Mouse (Mus musculus) limb, embryonic 13.5 days (tissue): ENCODE data around the gene Trappc4. TPM values are rescaled to one million over a fixed set of nuclear protein-coding genes. Genes with fewer than 3 reads are reported as not detected.
"Not testable (repeated sequence)": the region's sequence is repeated elsewhere in the genome, so short reads cannot be mapped to it uniquely, and the experiment has no call there.

Experiments
- ATAC-seq: fragments of 200-750 bp; cut with Nextera tagmentation; 2 replicates; pipeline ENCODE4 v1.8.0; 2017; ENCODE audit warnings: low read depth, moderate number of reproducible peaks, moderate TSS enrichment; ENCODE audit not compliant: low FRiP score
- H3K27ac ChIP-seq: fragments of 300-500 bp; sonication (generic); 2 replicates; pipeline ENCODE4 v1.5.1; 2015; ENCODE audit warnings: inconsistent platforms, mild to moderate bottlenecking, moderate library complexity
- H3K27me3 ChIP-seq: fragments of 300-500 bp; sonication (generic); 2 replicates; pipeline ENCODE4 v1.6.1; 2015; ENCODE audit warnings: mild to moderate bottlenecking, inconsistent platforms
- H3K36me3 ChIP-seq: fragments of 300-500 bp; sonication (generic); 2 replicates; pipeline ENCODE4 v1.6.1; 2015; ENCODE audit warnings: inconsistent platforms, mild to moderate bottlenecking, moderate library complexity
- H3K4me1 ChIP-seq: fragments of 300-500 bp; sonication (generic); 2 replicates; pipeline ENCODE4 v1.6.1; 2015; ENCODE audit warnings: inconsistent platforms
- H3K4me2 ChIP-seq: fragments of 300-500 bp; sonication (generic); replicated peaks from 2 replicates; pipeline ENCODE4 v1.6.1; 2015; ENCODE audit warnings: inconsistent platforms, mild to moderate bottlenecking, moderate library complexity
- H3K4me3 ChIP-seq: fragments of 300-500 bp; sonication (generic); 2 replicates; pipeline ENCODE4 v1.5.1; 2015; ENCODE audit warnings: moderate library complexity, mild to moderate bottlenecking, inconsistent platforms
- H3K9ac ChIP-seq: fragments of 300-500 bp; sonication (generic); 2 replicates; pipeline ENCODE4 v1.6.1; 2015; ENCODE audit warnings: mild to moderate bottlenecking, inconsistent platforms
- H3K9me3 ChIP-seq: fragments of 300-500 bp; sonication (generic); 2 replicates; pipeline ENCODE4 v1.6.1; 2016; ENCODE audit warnings: inconsistent platforms
- WGBS: fragments of 180-500 bp; shearing (Covaris S2); methylation state at CpG from one replicate; pipeline ENCODE4 v1.1.7; 2015; 5-methylcytosine and 5-hydroxymethylcytosine counted together
- polyA plus RNA-seq: library from polyadenylated mRNA; unstranded; fragments of >200 nt; fragmentation: Nextera tagmentation; extraction: Ambion mirVana; gene quantifications from 2 replicates; pipeline ENCODE4 v1.2.1, GENCODE M21; 2015

The Trappc4 gene
- polyA plus RNA-seq, 1 experiment from 2014 or later = 160 TPM

DNA sequence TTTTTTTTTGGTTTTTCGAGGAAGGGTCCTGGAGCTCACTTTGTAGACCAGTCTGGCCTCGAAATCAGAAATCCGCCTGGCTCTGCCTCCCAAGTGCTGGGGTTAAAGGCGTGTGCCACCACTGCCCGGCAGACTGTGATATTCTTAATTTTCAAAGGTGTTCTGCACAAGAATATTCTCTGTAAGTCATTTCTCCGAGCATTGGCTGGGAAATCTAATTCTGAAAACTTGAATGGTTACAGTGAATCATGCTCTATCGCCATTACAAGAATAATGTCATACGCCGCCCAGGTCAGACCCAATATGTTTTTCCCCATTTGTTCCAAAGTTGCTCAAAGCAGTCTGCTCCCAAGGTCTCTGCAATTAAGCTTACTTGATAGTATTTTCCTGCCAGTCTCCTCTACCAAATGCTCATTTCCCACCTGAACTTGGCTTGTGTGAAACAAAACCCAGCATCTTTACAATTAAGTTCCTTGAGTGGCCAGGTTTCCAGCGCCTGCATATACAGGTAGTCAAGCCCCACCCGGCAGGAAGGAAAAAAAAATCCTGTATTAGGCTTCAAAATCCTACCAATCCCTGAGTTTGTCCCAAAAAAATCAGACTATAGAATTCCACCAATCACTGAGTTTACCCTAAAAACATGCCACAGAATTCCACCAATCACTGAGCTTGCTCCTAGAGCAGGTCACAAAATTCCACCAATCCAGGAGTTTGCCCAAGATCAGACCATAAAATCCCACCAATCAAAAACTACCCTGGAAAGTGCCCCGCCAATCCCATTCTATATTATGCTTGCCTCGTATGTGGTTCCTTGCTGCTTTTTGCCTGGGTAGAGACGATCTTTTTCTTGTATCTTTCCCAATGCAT lies 11.4 kb upstream of the Trappc4 start, which contains the start of gene Ccdc84:
Ccdc84 (minus strand) TSS at position 51 of the 867 bp plus-strand sequence.
- H3K27me3 ChIP-seq = no peaks in the 10 kb centered on the region
- H3K36me3 ChIP-seq = peaks cover 21% of the 10 kb centered on the region
- H3K9me3 ChIP-seq = no peaks in the 10 kb centered on the region
- 75% methylated on average over 14 of the region's 14 CpGs for WGBS
- H3K4me3 ChIP-seq = peak within 1 kb of the TSS; percentile 85
- H3K4me1 ChIP-seq = peaks cover 11% of the 10 kb centered on the region
- ATAC-seq = no peak
- H3K4me2 ChIP-seq = peak within 1 kb of the TSS; percentile 87
- H3K9ac ChIP-seq = peak within 1 kb of the TSS; percentile 85
- peak within 1 kb of the TSS; percentile 79 for H3K27ac ChIP-seq

- Histone ChIP-seq H3K27me3 (no peaks in the 10 kb centered on the region), H3K4me2 (peak overlapping the region; percentile 87), H3K36me3 (peaks cover 28% of the 10 kb centered on the region), H3K4me1 (peaks cover 11% of the 10 kb centered on the region), H3K9me3 (no peaks in the 10 kb centered on the region), H3K9ac (peak overlapping the region; percentile 85), H3K27ac (peak overlapping the region; percentile 79), H3K4me3 (peak overlapping the region; percentile 85)
- peak; percentile 89 for ATAC-seq
- WGBS = under 1% methylated on average over 38 of the region's 38 CpGs
Observed at GRCm38 (mm10) chr9:44417892-44418363, 10.5 kb upstream of the Trappc4 start.

DNA sequence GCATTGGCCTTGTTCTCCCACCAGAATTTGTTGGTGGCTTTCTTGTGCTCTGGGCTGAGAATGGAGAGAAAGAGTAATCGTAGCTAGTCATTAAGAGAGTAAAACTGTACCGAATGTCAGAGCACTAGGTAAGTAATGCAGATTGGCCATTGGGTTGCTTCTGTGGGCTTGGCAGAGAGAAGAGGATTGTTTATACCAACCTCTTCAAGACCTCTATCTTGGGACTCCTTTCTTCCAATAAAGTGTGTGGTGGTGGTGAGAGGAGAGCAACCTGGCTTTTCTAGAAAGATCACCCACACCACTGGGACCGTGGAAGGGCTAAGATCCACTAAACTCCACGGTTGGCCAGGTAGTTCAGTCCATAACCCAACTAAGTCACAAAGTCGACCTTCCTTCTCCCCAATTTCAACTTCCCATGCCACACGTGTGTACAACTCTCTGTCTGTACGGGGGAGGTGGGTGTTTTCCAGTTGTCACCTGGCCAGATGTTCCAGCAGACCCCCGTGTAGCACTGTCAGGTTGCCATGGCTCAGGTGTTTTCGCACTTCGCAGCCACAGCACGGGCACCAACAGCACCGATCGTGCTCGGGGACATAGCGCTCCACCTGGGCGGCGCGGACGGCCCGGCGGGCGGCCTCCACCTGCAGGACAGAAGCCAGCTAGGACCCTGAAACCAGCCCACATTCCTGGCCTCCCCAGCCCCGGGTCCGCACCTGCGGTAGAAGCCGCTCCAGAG lies 9.9 kb upstream of the Trappc4 start:
- H3K27ac ChIP-seq = peak overlapping the region; percentile 70; the same call in 1 of the 2 replicates
- H3K4me1 ChIP-seq = peaks cover 11% of the 10 kb centered on the region
- peak overlapping the region; percentile 85 for H3K4me3 ChIP-seq
- H3K9ac ChIP-seq = peak overlapping the region; percentile 85
- 6% methylated on average over 26 of the region's 26 CpGs for WGBS
- no peaks in the 10 kb centered on the region for H3K27me3 ChIP-seq
- H3K36me3 ChIP-seq = peaks cover 34% of the 10 kb centered on the region
- H3K4me2 ChIP-seq = peak overlapping the region; percentile 87
- ATAC-seq = peak; percentile 65
- H3K9me3 ChIP-seq = no peaks in the 10 kb centered on the region

DNA sequence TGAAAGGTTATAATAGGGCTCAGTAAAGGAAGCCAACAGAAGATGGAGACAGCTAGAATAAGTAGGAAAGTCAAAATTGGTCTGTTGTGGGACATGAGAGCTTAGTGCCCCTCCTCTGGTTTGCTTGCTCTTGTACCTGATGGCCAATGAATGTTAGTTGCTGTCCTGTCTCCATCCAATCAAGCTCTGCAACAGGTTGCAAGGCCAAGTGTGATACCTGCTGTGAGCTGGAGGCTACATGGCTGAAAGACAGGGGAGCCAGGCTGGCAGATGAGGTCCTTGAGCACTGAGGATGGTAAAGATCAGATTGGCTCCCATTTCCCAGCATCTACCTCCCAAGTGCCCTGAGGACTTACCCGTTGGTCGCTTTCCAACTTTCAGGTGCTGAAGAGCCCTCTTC lies 5.4 kb upstream of the Trappc4 start:
- Histone ChIP-seq H3K9me3 (no peaks in the 10 kb centered on the region), H3K4me3 (no peak overlapping the region), H3K27ac (no peak overlapping the region), H3K9ac (no peak overlapping the region), H3K36me3 (peaks cover 71% of the 10 kb centered on the region), H3K4me2 (no peak overlapping the region), H3K4me1 (peaks cover 16% of the 10 kb centered on the region), H3K27me3 (no peaks in the 10 kb centered on the region)
- ATAC-seq = no peak
- 90% methylated on average over 2 of the region's 2 CpGs for WGBS

DNA sequence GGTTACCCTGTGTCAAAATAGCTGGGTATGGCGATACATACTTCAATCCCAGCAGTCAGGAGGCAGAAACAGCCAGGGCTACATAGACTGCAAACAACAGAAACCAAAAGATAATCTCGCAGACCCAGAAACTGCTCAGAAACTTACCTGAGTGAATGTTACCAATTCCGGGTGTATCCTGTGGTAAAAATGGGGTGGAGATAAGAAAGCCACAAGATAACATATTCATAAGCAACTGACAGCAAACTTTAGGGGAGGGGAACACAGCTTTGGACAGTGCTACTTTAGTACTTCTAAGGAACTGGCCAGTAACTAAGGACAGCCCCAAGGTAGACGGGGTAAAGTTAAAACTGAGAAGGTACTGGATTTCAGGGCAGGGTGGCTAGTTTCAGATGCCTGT lies 4.9 kb upstream of the Trappc4 start:
- H3K36me3 ChIP-seq = peaks cover 71% of the 10 kb centered on the region
- WGBS = 84% methylated on average over 4 of the region's 4 CpGs
- H3K9me3 ChIP-seq = no peaks in the 10 kb centered on the region
- no peak overlapping the region for H3K9ac ChIP-seq
- no peak overlapping the region for H3K4me2 ChIP-seq
- no peak overlapping the region for H3K4me3 ChIP-seq
- no peak overlapping the region for H3K27ac ChIP-seq
- no peaks in the 10 kb centered on the region for H3K27me3 ChIP-seq
- H3K4me1 ChIP-seq = peaks cover 14% of the 10 kb centered on the region
- ATAC-seq = no peak

DNA sequence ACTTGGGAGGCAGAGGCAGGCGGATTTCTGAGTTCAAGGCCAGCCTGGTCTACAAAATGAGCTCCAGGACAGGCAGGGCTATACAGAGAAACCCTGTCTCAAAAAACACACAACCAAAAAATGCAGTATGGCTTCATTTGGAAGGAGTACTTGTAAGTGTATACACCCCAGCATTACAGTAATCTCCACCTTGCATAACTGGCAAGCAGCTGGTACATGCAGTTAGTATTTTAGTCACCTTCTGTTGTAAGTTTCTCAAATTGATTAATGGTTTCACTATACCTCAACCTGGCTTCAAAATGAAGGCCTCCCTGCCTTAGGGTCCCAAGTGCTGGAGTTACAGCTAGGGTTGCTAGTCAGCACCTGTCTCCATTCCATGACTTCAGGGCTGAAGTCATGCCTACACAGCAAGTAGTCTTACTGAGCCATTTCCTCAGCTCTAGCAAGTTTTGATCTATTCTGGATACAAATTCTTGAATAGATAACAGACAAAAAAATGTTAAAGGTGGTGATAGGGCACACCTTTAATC lies 4.3 kb upstream of the Trappc4 start:
- Histone ChIP-seq H3K36me3 (peaks cover 71% of the 10 kb centered on the region), H3K9me3 (no peaks in the 10 kb centered on the region), H3K27me3 (no peaks in the 10 kb centered on the region), H3K4me1 (peaks cover 10% of the 10 kb centered on the region), H3K4me2 (no peak overlapping the region), H3K4me3 (no peak overlapping the region), H3K9ac (no peak overlapping the region), H3K27ac (no peak overlapping the region)
- no peak for ATAC-seq
- 81% methylated on average over 1 of the region's 1 CpGs for WGBS

- Histone ChIP-seq H3K27ac (no peak overlapping the region), H3K9me3 (no peaks in the 10 kb centered on the region), H3K4me1 (peaks cover 15% of the 10 kb centered on the region), H3K4me3 (no peak overlapping the region), H3K27me3 (no peaks in the 10 kb centered on the region), H3K36me3 (peaks cover 64% of the 10 kb centered on the region), H3K4me2 (no peak overlapping the region), H3K9ac (peak overlapping the region; percentile 13; the same call in 1 of the 2 replicates)
- no peak for ATAC-seq
- 93% methylated on average over 2 of the region's 2 CpGs for WGBS
Observed at GRCm38 (mm10) chr9:44410647-44411336, 3.4 kb upstream of the Trappc4 start.

- Histone ChIP-seq H3K4me3 (peak overlapping the region; percentile 85), H3K36me3 (peaks cover 66% of the 10 kb centered on the region), H3K4me1 (peaks cover 18% of the 10 kb centered on the region), H3K4me2 (peak overlapping the region; percentile 81)
- H3K9me3 ChIP-seq, ATAC-seq, H3K9ac ChIP-seq, H3K27me3 ChIP-seq, H3K27ac ChIP-seq: not testable (repeated sequence)
- WGBS = 86% methylated on average over 9 of the region's 9 CpGs
Observed at GRCm38 (mm10) chr9:44408693-44409092, 1.3 kb upstream of the Trappc4 start.

DNA sequence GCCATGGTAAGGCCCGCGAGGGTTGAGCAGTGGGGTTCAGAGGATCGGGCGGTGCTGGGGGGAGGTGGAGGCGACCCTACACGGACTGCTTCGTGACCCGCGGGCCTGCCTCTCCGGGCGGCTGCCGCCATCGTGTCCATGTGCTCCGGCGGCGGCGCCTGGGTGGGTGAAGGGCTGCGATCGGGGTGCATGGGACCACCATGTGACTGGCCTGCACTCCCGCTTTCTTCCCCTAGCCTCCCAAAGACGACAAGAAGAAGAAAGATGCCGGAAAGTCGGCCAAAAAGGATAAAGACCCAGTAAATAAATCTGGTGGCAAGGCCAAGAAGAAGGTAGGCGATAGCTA lies 325 bp upstream of the Trappc4 start:
- Histone ChIP-seq H3K9ac (peak overlapping the region; percentile 91), H3K9me3 (no peaks in the 10 kb centered on the region), H3K4me2 (peak overlapping the region; percentile 81), H3K4me1 (peaks cover 18% of the 10 kb centered on the region), H3K4me3 (peak overlapping the region; percentile 85), H3K27ac (peak overlapping the region; percentile 96), H3K27me3 (no peaks in the 10 kb centered on the region), H3K36me3 (peaks cover 66% of the 10 kb centered on the region)
- peak; percentile 20; the same call in 1 of the 2 replicates for ATAC-seq
- WGBS = under 1% methylated on average over 24 of the region's 24 CpGs

DNA sequence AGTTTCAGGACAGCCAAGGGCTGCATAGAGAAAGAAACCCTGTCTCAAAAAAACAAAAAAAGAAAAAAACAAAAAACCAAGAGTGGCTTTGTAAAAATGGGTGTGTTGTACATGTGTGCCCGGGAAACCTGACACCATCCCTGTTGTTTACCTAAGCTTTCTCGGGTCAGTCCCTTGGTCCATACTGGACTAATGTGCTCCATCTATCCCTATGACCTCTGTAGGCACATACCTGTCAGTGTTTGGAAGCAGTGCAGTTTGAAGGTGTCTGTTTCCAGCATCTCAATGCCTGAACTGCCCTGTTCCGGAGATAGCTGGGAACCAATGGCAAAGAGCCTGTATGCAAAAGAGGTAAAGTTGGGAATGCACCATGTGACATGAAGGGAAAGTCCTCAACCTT lies 2.4 kb downstream of the Trappc4 start:
- Histone ChIP-seq H3K27me3 (no peaks in the 10 kb centered on the region), H3K27ac (no peak overlapping the region), H3K4me1 (peaks cover 18% of the 10 kb centered on the region), H3K4me2 (no peak overlapping the region), H3K9me3 (no peaks in the 10 kb centered on the region), H3K4me3 (no peak overlapping the region), H3K36me3 (peaks cover 66% of the 10 kb centered on the region), H3K9ac (0 out of 2 replicates have a peak overlapping the region, but pooled peaks have one; percentile 25)
- WGBS = 85% methylated on average over 3 of the region's 3 CpGs
- ATAC-seq = no peak

- H3K9ac ChIP-seq = no peak overlapping the region
- WGBS = 86% methylated on average over 4 of the region's 4 CpGs
- H3K27me3 ChIP-seq = peaks cover 14% of the 10 kb centered on the region
- H3K9me3 ChIP-seq = no peaks in the 10 kb centered on the region
- H3K4me2 ChIP-seq = no peak overlapping the region
- peaks cover 59% of the 10 kb centered on the region for H3K36me3 ChIP-seq
- no peak overlapping the region for H3K27ac ChIP-seq
- no peak overlapping the region for H3K4me3 ChIP-seq
- H3K4me1 ChIP-seq = peaks cover 20% of the 10 kb centered on the region
- ATAC-seq = no peak
Observed at GRCm38 (mm10) chr9:44401081-44401480, 6.3 kb downstream of the Trappc4 start.
